Mouse (Mus musculus): Measurements from ENCODE around the gene Best2. TPM values are rescaled to one million over a fixed set of nuclear protein-coding genes. Genes with fewer than 3 reads are reported as not detected.

The Best2 gene
- total and polyA plus RNA-seq, 2 experiments = 0.06 TPM; not detected in 1

DNA sequence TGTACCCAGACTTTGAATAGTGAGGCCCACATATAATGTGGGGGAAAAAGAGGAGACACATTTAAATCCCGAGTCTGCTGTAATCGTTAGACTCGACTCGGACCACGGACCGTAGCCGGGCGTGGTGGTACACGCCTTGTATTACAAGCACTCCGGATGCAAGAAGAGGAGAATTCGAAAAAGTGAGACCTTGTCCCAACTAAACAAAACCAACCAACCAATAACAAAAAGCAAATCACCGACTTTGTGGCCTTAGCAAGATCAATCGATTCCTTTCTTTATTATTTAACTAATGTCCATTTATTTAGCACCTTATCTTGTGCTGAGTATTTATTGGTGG, 13.2 kb upstream of the Best2 start:
- peak; percentile 85 for DNase-seq (ENCODE audit: extremely low read depth, low read depth, low spot score)
- peaks cover 13% of the 10 kb centered on the region for H3K36me3 ChIP-seq (ENCODE audit: control insufficient read depth, insufficient read depth, low read length)

DNA sequence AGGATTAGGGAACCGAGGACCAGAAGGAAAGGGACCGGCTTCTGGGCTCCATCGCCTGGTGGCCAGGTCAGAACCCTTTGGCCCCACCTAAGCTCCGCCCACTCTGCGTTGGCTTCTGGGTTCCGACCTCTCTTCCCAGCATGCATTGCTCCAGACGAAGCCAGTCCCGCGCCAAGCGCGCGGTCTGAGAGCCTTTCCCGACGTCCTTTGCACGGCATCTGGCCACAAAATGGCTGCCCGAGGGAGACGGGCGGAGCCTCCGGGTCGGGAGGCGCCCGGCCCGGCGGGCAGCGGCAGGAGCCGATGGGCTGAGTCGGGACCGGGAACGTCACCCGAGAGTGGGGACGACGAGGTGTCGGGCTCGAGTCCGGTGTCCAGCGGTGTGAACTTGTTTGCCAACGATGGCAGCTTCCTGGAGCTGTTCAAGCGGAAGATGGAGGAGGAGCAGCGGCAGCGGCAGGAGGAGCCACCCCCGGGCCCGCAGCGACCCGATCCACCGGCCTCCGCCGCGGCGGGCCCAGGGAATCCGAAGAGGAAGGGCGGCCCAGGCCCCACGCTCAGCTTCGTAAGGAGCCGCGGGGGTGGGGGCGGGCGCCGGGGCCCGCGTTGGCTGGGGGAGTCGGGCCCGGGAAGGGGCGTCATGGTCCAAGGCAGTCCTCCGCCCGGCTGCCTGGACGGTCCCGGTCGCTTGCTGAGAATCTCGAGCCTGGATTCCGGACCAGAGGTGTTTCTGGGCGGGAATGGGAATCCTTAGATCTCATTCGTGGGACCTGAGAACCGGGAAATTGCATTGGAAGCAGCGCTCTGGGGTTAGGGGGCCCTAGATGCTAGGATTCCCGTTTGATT, 12.6 kb upstream of the Best2 start, which contains the start of gene Trir:
Gene Trir, plus strand, starts transcription at position 154 of the 846 bp plus-strand sequence.
- WGBS = under 1% methylated on average over 73 of the region's 75 CpGs
- H3K27ac ChIP-seq (replicated peaks; ENCODE audit: insufficient read depth, low read depth, low read length) = peak within 1 kb of the TSS; percentile 85
- DNase-seq (ENCODE audit: extremely low read depth, low read depth, low spot score) = peak; percentile 92
- H3K36me3 ChIP-seq (ENCODE audit: control insufficient read depth, insufficient read depth, low read length) = peaks cover 13% of the 10 kb centered on the region
- H3K27me3 ChIP-seq (ENCODE audit: control insufficient read depth, insufficient read depth, low read length) = no peaks in the 10 kb centered on the region
- H3K9ac ChIP-seq (ENCODE audit: low read depth, low read length) = peak within 1 kb of the TSS; percentile 83
- TF ChIP-seq POLR2A (IDR thresholded peaks at IDR 0.05; ENCODE audit: extremely low read depth, insufficient read depth, low read length) = peak; percentile 95
- 0 out of 2 replicates have a peak, but pooled peaks have one; percentile 7 for TF ChIP-seq CTCF (IDR thresholded peaks at IDR 0.05; ENCODE audit: low read depth, low read length)
- peak within 1 kb of the TSS; percentile 75 for H3K4me3 ChIP-seq (ENCODE audit: insufficient read depth, low read depth, low read length)
- peaks cover 24% of the 10 kb centered on the region for H3K4me1 ChIP-seq (ENCODE audit: control insufficient read depth, insufficient read depth, low read length)
- peaks cover 33% of the 10 kb centered on the region for H3K79me2 ChIP-seq (ENCODE audit: control insufficient read depth, insufficient read depth, low read length)

More for the DNA sequence above, 13.2 kb upstream of the Best2 start:
- Histone ChIP-seq H3K27ac (replicated peaks; ENCODE audit: insufficient read depth, low read depth, low read length) (peak overlapping the region; percentile 85), H3K27me3 (ENCODE audit: control insufficient read depth, insufficient read depth, low read length) (no peaks in the 10 kb centered on the region), H3K9ac (ENCODE audit: low read depth, low read length) (peak overlapping the region; percentile 83), H3K4me1 (ENCODE audit: control insufficient read depth, insufficient read depth, low read length) (peaks cover 29% of the 10 kb centered on the region), H3K79me2 (ENCODE audit: control insufficient read depth, insufficient read depth, low read length) (peaks cover 28% of the 10 kb centered on the region), H3K4me3 (ENCODE audit: insufficient read depth, low read depth, low read length) (peak overlapping the region; percentile 75)
- TF ChIP-seq CTCF (IDR thresholded peaks at IDR 0.05; ENCODE audit: low read depth, low read length) (no peak), POLR2A (IDR thresholded peaks at IDR 0.05; ENCODE audit: extremely low read depth, insufficient read depth, low read length) (peak; percentile 63; the same call in 1 of the 2 replicates)
- WGBS = under 1% methylated on average over 13 of the region's 13 CpGs

DNA sequence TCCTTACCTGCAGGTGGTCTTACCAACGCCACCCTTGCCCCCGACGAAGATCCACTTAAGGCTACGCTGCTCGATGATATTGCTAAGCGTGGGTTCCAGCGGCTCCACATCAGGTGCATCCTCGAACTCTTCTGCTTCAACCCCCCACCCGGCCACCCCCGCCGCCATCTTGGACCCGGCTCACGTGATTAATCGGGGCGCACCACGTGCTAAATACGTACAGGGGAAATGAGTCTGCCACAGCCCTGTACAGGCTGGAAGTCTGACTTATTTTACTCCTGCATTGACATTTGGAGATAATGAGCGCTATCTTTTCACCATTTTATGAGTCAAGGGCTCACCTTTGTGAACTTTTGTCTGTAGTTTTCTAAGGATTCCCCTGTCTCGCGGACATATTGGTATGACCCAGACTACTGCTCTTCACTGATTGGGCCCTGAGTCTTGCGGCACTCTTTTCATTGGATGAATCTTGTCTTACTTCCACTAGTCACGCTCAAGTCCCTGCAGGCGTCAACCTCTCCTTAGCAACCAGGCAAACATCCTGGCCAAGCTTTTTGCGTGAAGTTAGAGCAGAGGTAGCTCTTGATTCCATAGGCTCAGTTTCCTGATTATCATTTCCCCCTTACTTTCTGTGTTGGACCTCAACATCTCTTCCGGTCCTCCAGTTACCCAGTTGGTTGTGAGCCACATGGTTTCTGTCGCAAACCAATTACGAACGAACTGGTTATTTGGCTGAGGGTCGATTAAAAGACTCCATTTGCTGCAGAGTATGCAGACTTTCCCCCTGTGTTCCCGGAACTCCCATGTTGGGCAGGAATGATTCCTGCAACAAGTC, 11.0 kb upstream of the Best2 start, which contains the start of gene Asna1:
Gene Asna1, minus strand, starts transcription at position 184 of the 835 bp plus-strand sequence.
- peaks cover 21% of the 10 kb centered on the region for H3K4me1 ChIP-seq (ENCODE audit: control insufficient read depth, insufficient read depth, low read length)
- WGBS = under 1% methylated on average over 30 of the region's 30 CpGs
- H3K4me3 ChIP-seq (ENCODE audit: insufficient read depth, low read depth, low read length) = peak within 1 kb of the TSS; percentile 94
- H3K36me3 ChIP-seq (ENCODE audit: control insufficient read depth, insufficient read depth, low read length) = peaks cover 10% of the 10 kb centered on the region
- peaks cover 33% of the 10 kb centered on the region for H3K79me2 ChIP-seq (ENCODE audit: control insufficient read depth, insufficient read depth, low read length)
- peak; percentile 95 for DNase-seq (ENCODE audit: extremely low read depth, low read depth, low spot score)
- TF ChIP-seq CTCF (IDR thresholded peaks at IDR 0.05; ENCODE audit: low read depth, low read length) (no peak), POLR2A (IDR thresholded peaks at IDR 0.05; ENCODE audit: extremely low read depth, insufficient read depth, low read length) (no peak)
- H3K27me3 ChIP-seq (ENCODE audit: control insufficient read depth, insufficient read depth, low read length) = no peaks in the 10 kb centered on the region
- H3K27ac ChIP-seq (replicated peaks; ENCODE audit: insufficient read depth, low read depth, low read length) = peak within 1 kb of the TSS; percentile 53
- peak within 1 kb of the TSS; percentile 86 for H3K9ac ChIP-seq (ENCODE audit: low read depth, low read length)

DNA sequence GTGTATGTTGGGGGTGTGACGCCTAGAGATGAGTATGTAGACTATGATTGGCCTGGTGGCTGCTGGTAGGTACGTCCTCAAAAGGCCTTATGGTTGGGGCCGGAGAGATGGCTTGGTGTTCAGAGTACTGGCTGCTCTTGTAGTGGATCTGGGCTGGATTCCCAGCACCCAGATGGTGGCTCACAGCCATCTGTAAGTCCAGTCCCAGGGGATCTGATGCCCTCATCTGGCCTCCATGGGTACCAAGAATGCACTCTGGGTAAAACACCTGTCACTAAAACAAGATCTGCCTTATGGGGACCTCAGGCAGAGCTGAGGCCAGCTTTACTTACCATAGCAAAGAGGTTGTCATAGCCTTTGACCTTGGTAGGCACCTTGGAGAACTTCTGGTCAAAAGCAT, 9.5 kb upstream of the Best2 start:
- H3K27ac ChIP-seq (replicated peaks; ENCODE audit: insufficient read depth, low read depth, low read length) = no peak overlapping the region
- H3K9ac ChIP-seq (ENCODE audit: low read depth, low read length) = no peak overlapping the region
- TF ChIP-seq CTCF (IDR thresholded peaks at IDR 0.05; ENCODE audit: low read depth, low read length) (no peak), POLR2A (IDR thresholded peaks at IDR 0.05; ENCODE audit: extremely low read depth, insufficient read depth, low read length) (no peak)
- peaks cover 26% of the 10 kb centered on the region for H3K79me2 ChIP-seq (ENCODE audit: control insufficient read depth, insufficient read depth, low read length)
- H3K36me3 ChIP-seq (ENCODE audit: control insufficient read depth, insufficient read depth, low read length) = peaks cover 3% of the 10 kb centered on the region; the same call in 1 of the 2 replicates
- no peak for DNase-seq (ENCODE audit: extremely low read depth, low read depth, low spot score)
- no peak overlapping the region for H3K4me3 ChIP-seq (ENCODE audit: insufficient read depth, low read depth, low read length)
- H3K27me3 ChIP-seq (ENCODE audit: control insufficient read depth, insufficient read depth, low read length) = no peaks in the 10 kb centered on the region
- H3K4me1 ChIP-seq (ENCODE audit: control insufficient read depth, insufficient read depth, low read length) = peaks cover 20% of the 10 kb centered on the region
- WGBS = 97% methylated on average over 3 of the region's 3 CpGs

DNA sequence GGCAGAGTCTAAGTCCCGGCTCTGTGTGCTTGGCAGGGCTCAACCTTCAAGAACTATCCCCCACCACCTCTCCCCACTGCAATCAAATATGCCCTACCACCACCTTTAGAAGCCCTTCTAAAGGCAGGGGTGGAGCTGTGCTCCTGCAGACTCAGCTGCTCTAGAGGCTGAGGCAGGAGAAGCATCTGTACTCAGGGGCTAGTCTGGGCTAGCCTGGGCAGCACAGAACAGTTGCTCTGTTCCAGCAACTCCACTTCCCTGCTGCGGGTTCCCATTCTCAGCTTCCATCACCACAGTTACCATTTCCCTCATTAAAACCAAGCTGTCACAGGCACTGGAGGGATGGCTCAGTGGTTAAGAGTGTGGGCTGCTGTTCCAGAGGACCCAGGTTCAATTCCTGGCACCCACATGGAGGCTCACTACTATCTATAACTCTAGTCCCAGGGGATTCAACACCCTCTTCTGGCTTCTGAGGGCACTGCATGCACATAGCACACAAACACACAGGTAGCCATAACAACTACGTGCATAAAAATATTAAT, 7.3 kb upstream of the Best2 start:
- no peak overlapping the region for H3K4me3 ChIP-seq (ENCODE audit: insufficient read depth, low read depth, low read length)
- whole genome bisulfite sequencing = 96% methylated on average over 3 of the region's 3 CpGs
- TF ChIP-seq POLR2A (IDR thresholded peaks at IDR 0.05; ENCODE audit: extremely low read depth, insufficient read depth, low read length) (no peak), CTCF (IDR thresholded peaks at IDR 0.05; ENCODE audit: low read depth, low read length) (no peak)
- peaks cover 3% of the 10 kb centered on the region; the same call in 1 of the 2 replicates for H3K36me3 ChIP-seq (ENCODE audit: control insufficient read depth, insufficient read depth, low read length)
- H3K27ac ChIP-seq (replicated peaks; ENCODE audit: insufficient read depth, low read depth, low read length) = no peak overlapping the region
- H3K4me1 ChIP-seq (ENCODE audit: control insufficient read depth, insufficient read depth, low read length) = peaks cover 10% of the 10 kb centered on the region; the same call in 1 of the 2 replicates
- H3K79me2 ChIP-seq (ENCODE audit: control insufficient read depth, insufficient read depth, low read length) = peaks cover 15% of the 10 kb centered on the region; the same call in 1 of the 2 replicates
- no peak overlapping the region for H3K9ac ChIP-seq (ENCODE audit: low read depth, low read length)
- H3K27me3 ChIP-seq (ENCODE audit: control insufficient read depth, insufficient read depth, low read length) = no peaks in the 10 kb centered on the region
- no peak for DNase-seq (ENCODE audit: extremely low read depth, low read depth, low spot score)
